Mouse (Mus musculus): ENCODE measurements around the gene Zdhhc19. TPM values are rescaled to one million over a fixed set of nuclear protein-coding genes. Genes with fewer than 3 reads are reported as not detected.
"Not testable (repeated sequence)": the region's sequence is repeated elsewhere in the genome, so short reads cannot be mapped to it uniquely, and the experiment has no call there.

Zdhhc19 gene
- polyA plus RNA-seq, 1 experiment from 2014 or later, result not detected

DNA sequence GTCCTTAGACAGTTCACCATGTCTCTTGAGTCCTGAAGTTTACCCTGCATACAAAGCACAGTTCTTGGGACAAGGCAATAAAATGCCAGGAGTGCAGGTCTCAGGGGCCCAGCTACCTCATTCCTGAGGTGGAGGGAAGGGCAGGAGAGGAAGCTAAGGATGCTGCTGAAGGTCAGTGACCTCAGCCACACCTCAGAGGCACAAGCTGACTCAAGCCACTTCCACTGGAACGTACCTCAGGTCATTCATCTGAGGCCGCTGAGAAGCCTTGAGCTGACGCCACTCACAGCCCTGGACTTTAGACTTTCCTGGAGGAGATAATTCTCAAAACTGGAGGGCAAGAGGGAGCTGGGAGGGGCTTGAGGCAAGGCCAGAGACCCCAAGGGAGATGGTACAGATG is 7.1 kb upstream of the Zdhhc19 start:
- Histone ChIP-seq H3K27ac (replicated peaks) (no peak overlapping the region), H3K27me3 (replicated peaks) (no peaks in the 10 kb centered on the region), H3K36me3 (no peaks in the 10 kb centered on the region), H3K9ac (replicated peaks) (no peak overlapping the region), H3K4me2 (no peak overlapping the region), H3K4me3 (replicated peaks) (no peak overlapping the region), H3K4me1 (no peaks in the 10 kb centered on the region), H3K9me3 (replicated peaks) (no peaks in the 10 kb centered on the region)
- WGBS, result 95% methylated on average over 3 of the region's 3 CpGs
- no peak for ATAC-seq (ENCODE audit: low FRiP score)

DNA sequence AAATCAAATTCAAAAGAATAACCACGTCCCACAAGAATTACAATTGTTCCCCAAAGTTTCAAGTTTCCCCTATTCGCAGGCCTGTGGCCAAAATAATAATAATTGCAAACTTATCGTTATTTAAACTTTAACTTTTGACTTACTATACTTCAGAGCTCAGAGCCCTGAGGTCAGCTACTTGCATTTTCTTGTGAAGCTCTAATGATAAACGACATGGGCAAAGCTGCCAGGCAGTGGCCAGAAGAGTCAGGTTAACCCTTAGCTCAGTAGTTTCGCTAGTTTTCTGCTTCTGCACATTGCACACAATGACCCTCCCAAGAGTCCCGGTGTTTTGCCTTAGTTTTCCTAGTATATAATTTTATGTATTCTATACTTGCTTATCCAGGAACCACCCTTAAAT is 1.7 kb upstream of the Zdhhc19 start:
- not testable (repeated sequence) for H3K4me2 ChIP-seq; H3K9me3 ChIP-seq (replicated peaks); H3K27me3 ChIP-seq (replicated peaks); H3K4me1 ChIP-seq; H3K36me3 ChIP-seq; ATAC-seq (ENCODE audit: low FRiP score); H3K27ac ChIP-seq (replicated peaks); H3K4me3 ChIP-seq (replicated peaks); H3K9ac ChIP-seq (replicated peaks)
- 79% methylated on average over 6 of the region's 6 CpGs for whole genome bisulfite sequencing

DNA sequence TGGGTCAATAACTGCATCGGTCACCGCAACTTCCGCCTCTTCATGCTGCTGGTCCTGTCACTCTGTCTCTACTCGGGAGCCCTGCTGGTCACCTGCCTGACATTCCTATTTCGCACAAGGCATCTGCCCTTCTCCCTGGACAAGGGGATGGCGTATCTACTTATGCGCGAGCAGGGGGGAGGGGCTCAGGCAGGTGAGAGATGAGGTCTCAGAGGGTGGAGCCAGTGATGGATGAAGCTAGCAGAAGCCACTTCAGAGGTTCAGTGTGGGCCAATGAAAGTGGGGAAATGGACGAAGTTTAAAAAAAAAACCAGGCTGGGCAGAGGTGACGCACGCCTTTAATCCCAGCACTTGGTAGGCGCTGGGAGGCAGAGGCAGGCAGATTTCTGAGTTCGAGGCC is 2.9 kb downstream of the Zdhhc19 start:
- no peak for ATAC-seq (ENCODE audit: low FRiP score)
- Histone ChIP-seq H3K36me3 (no peaks in the 10 kb centered on the region), H3K4me1 (peaks cover 10% of the 10 kb centered on the region; the same call in 1 of the 2 replicates), H3K9ac (replicated peaks) (no peak overlapping the region), H3K4me2 (peak overlapping the region; percentile 69), H3K4me3 (replicated peaks) (peak overlapping the region; percentile 40; the same call in 1 of the 2 replicates), H3K27me3 (replicated peaks) (no peaks in the 10 kb centered on the region), H3K9me3 (replicated peaks) (no peaks in the 10 kb centered on the region), H3K27ac (replicated peaks) (no peak overlapping the region)
- WGBS, result 65% methylated on average over 13 of the region's 13 CpGs

DNA sequence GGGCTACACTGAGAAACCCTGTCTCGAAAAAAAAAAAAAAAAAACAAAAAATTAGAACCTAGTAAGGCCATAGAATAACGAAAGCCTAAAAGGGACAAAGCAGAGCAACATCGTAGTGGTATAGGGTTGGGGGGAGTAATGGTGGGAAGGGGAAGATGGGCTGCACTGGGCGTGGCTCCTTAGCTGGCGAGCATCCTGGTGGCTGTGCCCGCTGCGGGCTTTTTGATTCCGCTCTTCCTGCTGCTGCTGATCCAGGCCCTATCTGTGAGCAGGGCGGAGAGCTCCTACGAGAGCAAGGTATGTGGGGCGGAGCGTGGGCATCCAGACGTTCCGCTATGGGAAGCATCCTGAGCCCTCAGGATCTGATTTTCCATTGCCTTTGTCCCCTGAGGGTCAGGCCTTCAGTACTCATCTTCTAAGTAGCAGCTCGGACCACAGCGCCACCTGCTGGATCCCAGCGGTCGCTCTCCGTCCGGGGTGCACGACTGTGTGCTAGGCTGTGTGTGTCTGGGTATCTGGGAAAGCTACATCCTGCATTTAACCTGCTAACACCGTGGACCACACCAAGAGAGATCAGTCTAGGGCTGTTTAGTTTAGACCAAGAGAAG is 3.5 kb downstream of the Zdhhc19 start:
- 9% methylated on average over 22 of the region's 22 CpGs for WGBS
- peak; percentile 93 for ATAC-seq (ENCODE audit: low FRiP score)
- Histone ChIP-seq H3K4me1 (peaks cover 10% of the 10 kb centered on the region; the same call in 1 of the 2 replicates), H3K4me3 (replicated peaks) (peak overlapping the region; percentile 40), H3K9me3 (replicated peaks) (no peaks in the 10 kb centered on the region), H3K9ac (replicated peaks) (peak overlapping the region; percentile 51), H3K27ac (replicated peaks) (peak overlapping the region; percentile 60), H3K27me3 (replicated peaks) (no peaks in the 10 kb centered on the region), H3K36me3 (no peaks in the 10 kb centered on the region), H3K4me2 (peak overlapping the region; percentile 69)

DNA sequence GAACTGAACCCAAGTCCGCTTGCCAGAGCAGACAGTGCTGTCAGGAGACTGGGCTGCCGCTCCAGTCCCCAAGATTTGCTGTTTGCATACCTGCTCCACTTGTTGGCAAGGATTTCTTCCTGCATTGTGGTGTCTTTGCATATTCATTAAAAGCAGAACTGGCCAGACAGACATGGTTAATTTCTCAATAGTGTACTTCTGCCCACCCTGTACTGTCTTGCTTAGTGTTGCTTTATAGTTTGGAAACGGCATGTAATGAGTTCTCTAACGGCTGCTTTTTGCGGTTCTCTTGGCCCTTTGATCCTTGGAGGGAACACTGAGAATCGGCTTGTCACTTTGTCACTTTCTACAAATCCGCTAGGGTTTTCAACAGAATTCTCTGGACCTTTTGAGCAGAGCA is 5.4 kb downstream of the Zdhhc19 start:
- no peak for ATAC-seq (ENCODE audit: low FRiP score)
- Histone ChIP-seq H3K4me1 (peaks cover 10% of the 10 kb centered on the region; the same call in 1 of the 2 replicates), H3K9me3 (replicated peaks) (no peaks in the 10 kb centered on the region), H3K4me2 (no peak overlapping the region), H3K27me3 (replicated peaks) (0 out of 2 replicates have a peak, but pooled peaks cover 3% of the 10 kb centered on the region), H3K27ac (replicated peaks) (no peak overlapping the region), H3K9ac (replicated peaks) (no peak overlapping the region), H3K4me3 (replicated peaks) (no peak overlapping the region), H3K36me3 (no peaks in the 10 kb centered on the region)
- WGBS, result 59% methylated on average over 7 of the region's 7 CpGs

GRCm38 (mm10) chr16:32502621-32503335 is 6.7 kb downstream of the Zdhhc19 start:
- 0 out of 2 replicates have a peak, but pooled peaks cover 3% of the 10 kb centered on the region for H3K27me3 ChIP-seq (replicated peaks)
- H3K9me3 ChIP-seq (replicated peaks), result no peaks in the 10 kb centered on the region
- H3K4me2 ChIP-seq, result no peak overlapping the region
- H3K4me3 ChIP-seq (replicated peaks), result no peak overlapping the region
- H3K9ac ChIP-seq (replicated peaks), result no peak overlapping the region
- H3K4me1 ChIP-seq, result peaks cover 10% of the 10 kb centered on the region; the same call in 1 of the 2 replicates
- H3K27ac ChIP-seq (replicated peaks), result no peak overlapping the region
- no peaks in the 10 kb centered on the region for H3K36me3 ChIP-seq
- no peak for ATAC-seq (ENCODE audit: low FRiP score)
- WGBS, result 89% methylated on average over 12 of the region's 12 CpGs

DNA sequence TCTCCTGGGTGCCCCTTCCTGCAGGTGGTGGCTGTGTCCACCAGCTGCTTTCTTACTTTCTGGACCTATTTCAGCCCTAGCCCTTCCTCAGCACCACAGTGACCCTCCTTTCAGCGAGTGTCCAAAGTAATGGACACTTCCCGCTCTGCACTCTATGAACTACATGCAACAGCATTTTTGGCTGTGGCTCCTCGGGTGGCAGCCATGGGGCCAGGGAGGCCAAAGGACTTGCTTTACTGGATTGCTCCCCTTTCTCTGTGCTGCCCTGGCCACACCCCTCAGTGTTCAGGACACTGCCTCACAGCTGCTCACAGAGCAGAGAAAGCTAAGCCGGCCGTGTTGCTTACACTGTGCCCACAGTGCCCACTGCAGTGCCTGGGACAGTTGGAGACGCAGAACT is 7.6 kb downstream of the Zdhhc19 start:
- Histone ChIP-seq H3K4me3 (replicated peaks) (no peak overlapping the region), H3K4me1 (peaks cover 10% of the 10 kb centered on the region; the same call in 1 of the 2 replicates), H3K9me3 (replicated peaks) (no peaks in the 10 kb centered on the region), H3K9ac (replicated peaks) (no peak overlapping the region), H3K36me3 (no peaks in the 10 kb centered on the region), H3K4me2 (no peak overlapping the region), H3K27ac (replicated peaks) (no peak overlapping the region), H3K27me3 (replicated peaks) (0 out of 2 replicates have a peak, but pooled peaks cover 3% of the 10 kb centered on the region)
- 74% methylated on average over 6 of the region's 6 CpGs for WGBS
- ATAC-seq (ENCODE audit: low FRiP score), result no peak

DNA sequence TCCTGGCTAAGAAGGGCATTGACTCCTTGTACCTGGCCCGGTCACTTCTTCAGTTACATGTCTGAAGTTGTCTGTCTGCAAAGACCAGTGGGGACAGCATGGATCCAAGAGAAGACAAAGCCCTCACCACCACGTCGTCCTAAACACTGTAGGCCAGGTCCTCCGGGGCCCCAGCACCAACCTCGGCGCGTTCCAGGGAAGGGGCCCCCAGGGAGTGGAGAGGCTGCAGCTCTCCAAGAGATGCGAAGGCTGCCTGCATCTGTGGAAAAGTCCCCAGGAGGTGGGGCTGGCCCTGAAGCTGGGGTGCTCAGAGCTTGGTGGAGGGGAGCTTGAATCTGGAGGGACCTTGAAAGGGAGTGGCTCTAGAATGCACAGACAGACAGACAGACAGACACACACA is 10.2 kb downstream of the Zdhhc19 start:
- H3K4me2 ChIP-seq, result no peak overlapping the region
- no peaks in the 10 kb centered on the region for H3K36me3 ChIP-seq
- ATAC-seq (ENCODE audit: low FRiP score), result no peak
- no peak overlapping the region for H3K4me3 ChIP-seq (replicated peaks)
- H3K27me3 ChIP-seq (replicated peaks), result 0 out of 2 replicates have a peak, but pooled peaks cover 3% of the 10 kb centered on the region
- no peak overlapping the region for H3K9ac ChIP-seq (replicated peaks)
- H3K27ac ChIP-seq (replicated peaks), result no peak overlapping the region
- H3K4me1 ChIP-seq, result peaks cover 9% of the 10 kb centered on the region
- H3K9me3 ChIP-seq (replicated peaks), result no peaks in the 10 kb centered on the region
- 83% methylated on average over 8 of the region's 8 CpGs for WGBS

DNA sequence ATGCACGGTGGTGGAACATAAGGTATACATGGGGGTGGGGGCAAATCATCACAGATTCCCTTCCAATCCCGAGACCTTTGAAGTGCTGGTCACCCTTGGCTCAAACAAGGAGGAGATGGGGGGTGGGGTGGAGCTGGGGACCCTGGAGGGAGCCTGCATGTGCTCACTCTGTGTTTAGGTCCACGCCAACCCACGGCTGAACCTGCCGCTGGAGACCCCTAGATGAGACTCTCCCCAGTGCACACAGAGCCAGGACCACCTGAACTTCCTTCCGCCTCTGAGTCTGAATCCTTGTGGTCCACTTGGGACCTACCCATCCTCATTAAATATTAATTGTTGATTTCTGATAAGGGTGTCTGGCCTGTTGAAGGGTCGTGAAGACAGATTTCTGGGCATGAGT is 10.8 kb downstream of the Zdhhc19 start:
- no peak overlapping the region for H3K27ac ChIP-seq (replicated peaks)
- H3K36me3 ChIP-seq, result no peaks in the 10 kb centered on the region
- 0 out of 2 replicates have a peak, but pooled peaks cover 3% of the 10 kb centered on the region for H3K27me3 ChIP-seq (replicated peaks)
- ATAC-seq (ENCODE audit: low FRiP score), result no peak
- H3K4me3 ChIP-seq (replicated peaks), result no peak overlapping the region
- WGBS, result 79% methylated on average over 7 of the region's 7 CpGs
- H3K4me1 ChIP-seq, result peaks cover 9% of the 10 kb centered on the region
- H3K9me3 ChIP-seq (replicated peaks), result no peaks in the 10 kb centered on the region
- H3K9ac ChIP-seq (replicated peaks), result no peak overlapping the region
- H3K4me2 ChIP-seq, result no peak overlapping the region

DNA sequence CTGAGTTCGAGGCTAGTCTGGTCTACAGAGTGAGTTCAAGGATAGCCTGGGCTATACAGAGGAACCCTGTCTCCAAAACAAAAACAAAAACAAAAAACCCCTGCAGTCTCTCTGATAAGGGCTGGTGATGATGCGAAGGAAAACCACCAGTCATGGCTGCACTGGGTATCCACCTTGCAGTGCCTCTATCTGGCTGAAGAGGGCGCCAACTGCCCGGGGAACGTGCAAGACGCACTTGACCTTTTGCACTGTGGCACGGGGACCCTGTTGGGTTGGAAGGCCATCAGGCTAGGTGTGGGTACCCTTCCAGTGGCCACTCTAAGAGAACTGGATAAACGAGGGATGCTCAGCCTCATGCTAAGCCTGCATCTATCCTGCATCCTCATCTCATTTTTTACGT is 11.3 kb downstream of the Zdhhc19 start:
- Histone ChIP-seq H3K27me3 (replicated peaks) (0 out of 2 replicates have a peak, but pooled peaks cover 3% of the 10 kb centered on the region), H3K4me2 (no peak overlapping the region), H3K4me3 (replicated peaks) (no peak overlapping the region), H3K36me3 (no peaks in the 10 kb centered on the region), H3K27ac (replicated peaks) (no peak overlapping the region), H3K9me3 (replicated peaks) (no peaks in the 10 kb centered on the region), H3K4me1 (peaks cover 9% of the 10 kb centered on the region), H3K9ac (replicated peaks) (no peak overlapping the region)
- WGBS, result 20% methylated on average over 9 of the region's 9 CpGs
- ATAC-seq (ENCODE audit: low FRiP score), result no peak

GRCm38 (mm10) chr16:32508035-32508434 is 12.0 kb downstream of the Zdhhc19 start:
- H3K9me3 ChIP-seq (replicated peaks), result no peaks in the 10 kb centered on the region
- H3K4me2 ChIP-seq, result no peak overlapping the region
- no peak overlapping the region for H3K27ac ChIP-seq (replicated peaks)
- no peaks in the 10 kb centered on the region for H3K36me3 ChIP-seq
- H3K4me1 ChIP-seq, result peaks cover 9% of the 10 kb centered on the region
- 0 out of 2 replicates have a peak, but pooled peaks cover 3% of the 10 kb centered on the region for H3K27me3 ChIP-seq (replicated peaks)
- no peak for ATAC-seq (ENCODE audit: low FRiP score)
- no peak overlapping the region for H3K9ac ChIP-seq (replicated peaks)
- 92% methylated on average over 5 of the region's 5 CpGs for WGBS
- H3K4me3 ChIP-seq (replicated peaks), result no peak overlapping the region

GRCm38 (mm10) chr16:32508506-32509065 is 12.5 kb downstream of the Zdhhc19 start:
- Histone ChIP-seq H3K27me3 (replicated peaks) (0 out of 2 replicates have a peak, but pooled peaks cover 3% of the 10 kb centered on the region), H3K9me3 (replicated peaks) (no peaks in the 10 kb centered on the region), H3K36me3 (no peaks in the 10 kb centered on the region), H3K4me1 (peaks cover 9% of the 10 kb centered on the region), H3K4me3 (replicated peaks) (no peak overlapping the region), H3K9ac (replicated peaks) (no peak overlapping the region), H3K27ac (replicated peaks) (no peak overlapping the region), H3K4me2 (no peak overlapping the region)
- 22% methylated on average over 3 of the region's 3 CpGs for WGBS
- ATAC-seq (ENCODE audit: low FRiP score), result no peak
